Mouse (Mus musculus) embryonic fibroblast, embryonic 13.5 days (primary cell): Measurements from ENCODE around the gene 1700022I11Rik.

Experiments
- CTCF ChIP-seq: IDR thresholded peaks from 2 replicates; pipeline ENCODE4 v1.5.1; 2011; ENCODE audit warnings: mild to moderate bottlenecking, control low read depth, low read length, moderate library complexity, borderline replicate concordance; ENCODE audit not compliant: insufficient read depth
- POLR2A ChIP-seq: IDR thresholded peaks from 2 replicates; pipeline ENCODE4 v1.6.1; 2011; ENCODE audit warnings: low read depth, mild to moderate bottlenecking, control low read depth, low read length, moderate library complexity

GRCm38 (mm10) chr4:42957306-42957705 is 12.1 kb upstream of the 1700022I11Rik start:
- no peak for TF ChIP-seq POLR2A
- no peak for TF ChIP-seq CTCF
